Mouse (Mus musculus) neural tube, embryonic 15.5 days (tissue): ENCODE measurements around the gene Cc2d2a. TPM values are rescaled to one million over a fixed set of nuclear protein-coding genes. Genes with fewer than 3 reads are reported as not detected.

ENCODE experiments used
- ATAC-seq: fragments of 200-750 bp; cut with Nextera tagmentation; 2 replicates; pipeline ENCODE4 v1.8.0; 2017; ENCODE audit warnings: mild to moderate bottlenecking, moderate TSS enrichment, moderate library complexity; ENCODE audit not compliant: low FRiP score
- H3K27ac ChIP-seq: fragments of 300-500 bp; sonication (generic); replicated peaks from 2 replicates; pipeline ENCODE4 v1.5.1; 2015; ENCODE audit warnings: mild to moderate bottlenecking, inconsistent platforms
- H3K27me3 ChIP-seq: fragments of 300-500 bp; sonication (generic); replicated peaks from 2 replicates; pipeline ENCODE4 v1.6.1; 2015; ENCODE audit warnings: inconsistent platforms
- H3K36me3 ChIP-seq: fragments of 300-500 bp; sonication (generic); 2 replicates; pipeline ENCODE4 v1.6.1; 2015; ENCODE audit warnings: inconsistent platforms
- H3K4me1 ChIP-seq: fragments of 300-500 bp; sonication (generic); 2 replicates; pipeline ENCODE4 v1.6.1; 2015; ENCODE audit warnings: inconsistent platforms
- H3K4me2 ChIP-seq: fragments of 300-500 bp; sonication (generic); 2 replicates; pipeline ENCODE4 v1.6.1; 2015; ENCODE audit warnings: inconsistent platforms, mild to moderate bottlenecking, moderate library complexity
- H3K4me3 ChIP-seq: fragments of 300-500 bp; sonication (generic); replicated peaks from 2 replicates; pipeline ENCODE4 v1.5.1; 2015; ENCODE audit warnings: mild to moderate bottlenecking, inconsistent platforms
- H3K9ac ChIP-seq: fragments of 300-500 bp; sonication (generic); replicated peaks from 2 replicates; pipeline ENCODE4 v1.6.1; 2015; ENCODE audit warnings: mild to moderate bottlenecking, inconsistent platforms
- H3K9me3 ChIP-seq: fragments of 300-500 bp; sonication (generic); replicated peaks from 2 replicates; pipeline ENCODE4 v1.6.1; 2016; ENCODE audit warnings: inconsistent platforms
- WGBS: fragments of 180-500 bp; shearing (Covaris S2); methylation state at CpG from one replicate; pipeline ENCODE4 v1.1.7; 2015; ENCODE audit warnings: mixed read lengths; 5-methylcytosine and 5-hydroxymethylcytosine counted together
- polyA plus RNA-seq: library from polyadenylated mRNA; unstranded; fragments of >200 nt; fragmentation: Nextera tagmentation; extraction: Ambion mirVana; gene quantifications from 2 replicates; pipeline ENCODE4 v1.2.1, GENCODE M21; 2015

The Cc2d2a gene
- polyA plus RNA-seq, 1 experiment from 2014 or later = 7.6 TPM

DNA sequence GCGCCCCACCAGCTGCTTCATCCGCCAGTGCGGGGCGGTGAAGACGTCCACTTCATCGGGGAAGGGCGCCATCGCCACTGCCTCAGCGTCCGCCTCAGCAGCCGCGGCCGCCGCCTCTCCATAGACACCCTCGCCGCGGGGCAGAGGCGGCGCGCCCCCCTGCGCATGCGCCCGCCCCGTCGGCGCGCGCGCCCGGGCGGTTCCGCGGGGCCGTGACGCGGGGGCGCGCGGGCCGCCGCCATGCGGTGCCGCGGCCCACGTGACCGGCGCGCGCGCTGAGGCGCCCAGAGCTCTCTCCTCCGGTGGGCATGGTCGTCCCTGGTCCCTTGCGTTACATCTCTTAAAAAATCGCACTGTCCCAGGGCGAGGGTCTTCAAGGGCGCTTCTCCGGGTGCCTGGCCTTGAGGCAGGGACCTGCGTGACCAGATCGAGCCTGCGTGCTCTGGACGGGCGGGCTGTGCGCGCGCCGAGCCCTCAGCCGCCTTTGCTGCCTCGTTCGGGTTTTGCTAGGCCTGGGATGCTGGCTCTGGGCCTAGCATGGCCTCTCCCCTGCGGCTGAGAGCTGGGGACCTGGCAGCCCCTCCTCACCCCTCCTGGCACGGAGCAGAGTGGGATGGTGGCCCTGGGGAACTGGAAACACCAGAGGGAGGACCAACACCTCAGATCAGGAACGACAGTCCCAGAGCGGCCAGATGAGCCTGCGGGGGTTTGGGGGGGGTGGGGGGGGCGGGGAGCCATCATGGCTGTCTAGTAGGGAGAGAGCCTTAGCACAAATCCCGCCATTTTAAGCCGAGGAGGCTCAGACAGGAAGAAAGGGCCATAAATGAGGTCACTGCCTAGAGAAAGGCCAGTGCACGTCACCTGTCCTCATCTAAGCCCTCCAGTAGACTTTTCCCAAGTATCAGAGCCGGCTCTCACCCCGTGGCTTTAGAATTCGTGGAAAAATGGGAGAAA lies 120.1 kb downstream of the Cc2d2a start:
- WGBS = 3% methylated on average over 54 of the region's 82 CpGs
- H3K4me1 ChIP-seq = peaks cover 19% of the 10 kb centered on the region

GRCm38 (mm10) chr5:43783996-43784395 lies 121.8 kb downstream of the Cc2d2a start:
- H3K36me3 ChIP-seq = no peaks in the 10 kb centered on the region
- no peak overlapping the region for H3K4me3 ChIP-seq
- no peak overlapping the region for H3K9ac ChIP-seq
- H3K27ac ChIP-seq = no peak overlapping the region
- H3K9me3 ChIP-seq = no peaks in the 10 kb centered on the region
- H3K4me2 ChIP-seq = no peak overlapping the region
- no peak for ATAC-seq
- H3K4me1 ChIP-seq = peaks cover 19% of the 10 kb centered on the region
- WGBS = 87% methylated on average over 2 of the region's 2 CpGs
- H3K27me3 ChIP-seq = no peaks in the 10 kb centered on the region

More for the DNA sequence above, 120.1 kb downstream of the Cc2d2a start:
- Histone ChIP-seq H3K9ac (peak overlapping the region; percentile 95), H3K27me3 (no peaks in the 10 kb centered on the region), H3K4me2 (peak overlapping the region; percentile 83), H3K36me3 (no peaks in the 10 kb centered on the region), H3K9me3 (no peaks in the 10 kb centered on the region), H3K4me3 (peak overlapping the region; percentile 87), H3K27ac (peak overlapping the region; percentile 99)
- ATAC-seq = peak; percentile 95

DNA sequence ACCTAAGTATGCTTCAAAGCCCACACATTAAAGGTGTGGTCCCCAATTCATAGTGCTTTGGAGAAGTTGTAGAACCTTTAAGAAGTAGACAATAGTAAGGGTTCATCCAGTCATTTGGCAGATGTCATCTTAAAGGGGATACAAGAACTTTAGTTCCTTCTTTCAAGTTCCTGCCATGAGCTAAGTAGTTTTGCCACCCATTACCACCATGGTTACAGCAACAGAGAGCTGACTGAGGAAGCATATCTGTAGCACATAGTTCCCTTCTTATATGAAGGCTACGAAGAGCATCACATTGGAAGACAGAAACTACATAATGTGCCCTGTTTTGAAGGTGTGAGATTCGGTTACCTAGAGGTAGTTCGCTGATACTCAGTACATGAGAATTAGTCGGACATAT lies 124.5 kb downstream of the Cc2d2a start:
- WGBS = 92% methylated on average over 4 of the region's 4 CpGs
- H3K4me3 ChIP-seq = no peak overlapping the region
- no peak overlapping the region for H3K27ac ChIP-seq

DNA sequence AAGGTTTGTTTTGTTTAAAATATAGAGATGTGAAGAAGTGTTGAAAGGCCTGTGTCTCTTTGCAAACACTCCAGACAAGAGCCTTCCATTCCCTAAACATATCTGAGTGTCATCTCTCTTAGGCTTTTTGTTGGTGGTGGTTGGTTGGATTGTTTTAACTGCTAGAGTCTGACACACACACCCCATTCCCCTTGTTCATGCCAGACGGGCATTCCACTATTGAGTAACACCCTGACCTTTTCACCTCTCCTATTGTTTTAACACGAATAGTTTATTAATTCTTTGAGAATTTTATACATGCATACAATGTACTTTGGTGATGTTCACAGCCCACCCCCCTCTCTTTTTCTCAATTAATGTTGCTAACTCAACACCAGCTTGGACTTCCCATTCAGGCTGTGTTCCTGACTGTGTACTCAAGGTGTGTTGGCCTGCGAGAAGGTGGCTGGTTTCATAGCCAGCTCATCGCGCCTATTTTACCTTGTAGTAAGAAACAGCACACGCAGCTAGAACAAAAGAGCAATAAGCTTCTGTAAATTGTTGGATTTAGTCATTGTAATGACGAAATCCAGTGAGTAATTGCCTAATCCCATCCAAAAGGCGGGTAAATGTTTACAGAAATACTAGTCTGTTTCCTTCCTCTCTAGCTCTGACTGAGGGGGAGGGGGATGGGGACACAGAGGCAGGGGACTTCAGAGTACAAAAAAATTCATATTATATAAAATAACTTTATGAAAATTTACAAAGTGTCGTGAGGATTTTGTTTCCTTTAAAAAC lies 126.0 kb downstream of the Cc2d2a start:
- Histone ChIP-seq H3K27ac (no peak overlapping the region), H3K4me1 (no peaks in the 10 kb centered on the region), H3K27me3 (no peaks in the 10 kb centered on the region), H3K4me2 (no peak overlapping the region), H3K9ac (no peak overlapping the region), H3K36me3 (no peaks in the 10 kb centered on the region), H3K4me3 (no peak overlapping the region), H3K9me3 (no peaks in the 10 kb centered on the region)
- ATAC-seq = no peak
- 84% methylated on average over 9 of the region's 9 CpGs for WGBS

More for the DNA sequence above, 124.5 kb downstream of the Cc2d2a start:
- ATAC-seq = no peak
- H3K4me1 ChIP-seq = peaks cover 5% of the 10 kb centered on the region
- no peaks in the 10 kb centered on the region for H3K27me3 ChIP-seq
- no peak overlapping the region for H3K4me2 ChIP-seq
- H3K9ac ChIP-seq = no peak overlapping the region
- H3K9me3 ChIP-seq = no peaks in the 10 kb centered on the region
- H3K36me3 ChIP-seq = no peaks in the 10 kb centered on the region

Other genes with a start within 250 kb of the Cc2d2a start
- gene C1qtnf7, start 146.8 kb upstream of the Cc2d2a start, polyA plus RNA-seq = 1.7 and 2.2 TPM in 2 replicates
- 0.55 and 4.5 TPM in 2 replicates for gene Bst1, start 156.5 kb downstream of the Cc2d2a start, polyA plus RNA-seq
- gene Fbxl5, start 159.3 kb downstream of the Cc2d2a start, polyA plus RNA-seq = 73.5 and 74.1 TPM in 2 replicates
- gene Cd38, start 206.2 kb downstream of the Cc2d2a start, polyA plus RNA-seq = 3.1 and 4.0 TPM in 2 replicates